11 mouse cellular contexts compared by ENCODE assay signal in the genomic region with DNA sequence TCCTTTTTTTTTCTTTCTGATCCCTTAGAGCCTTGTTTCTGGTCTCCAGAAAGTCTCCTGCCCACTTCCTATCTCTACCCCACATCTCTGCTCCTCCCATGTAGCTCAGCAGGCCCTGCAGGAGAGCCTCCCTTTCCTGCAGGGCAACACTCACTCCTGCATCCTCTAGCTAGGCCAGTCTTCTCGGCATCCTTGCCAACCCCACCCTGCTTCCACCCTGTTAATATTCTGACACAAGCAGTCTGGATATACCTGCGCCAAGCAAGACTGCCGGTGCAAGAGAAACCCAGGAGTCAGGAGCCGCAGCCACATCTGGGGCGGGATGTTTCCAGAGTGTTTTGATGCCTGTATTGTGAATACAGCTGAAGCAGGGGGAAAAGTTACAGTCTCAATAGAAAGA.
DNase-seq lines count a peak whose midpoint lies in the region; ATAC-seq lines count a peak whose summit lies in the region.
"Had no signal": no experiment of that assay in that cellular context is flagged by ENCODE, and none has a peak within 500 bp of the region (broad histone marks: within the 10 kb centered on the region; RNA-seq: fewer than 3 reads in every experiment).

No protein-coding gene starts in this region.

- ATAC-seq in frontal cortex, adult (ENCODE audit: low TSS enrichment): 0 out of 2 replicates have a peak, but pooled peaks have one; percentile 7
- ATAC-seq: liver, embryonic 12.5 days; midbrain, embryonic 16.5 days had no signal

- DNase-seq in frontal cortex, postnatal 36 days (ENCODE audit: low spot score in 2 of 2): no peak
- peak; percentile 31 for DNase-seq in urinary bladder, postnatal 14 days (ENCODE audit: low spot score)
- DNase-seq in urinary bladder, postnatal 10 days (ENCODE audit: low spot score): no peak
- DNase-seq in fibroblast of lung, adult 2 months (ENCODE audit: low read depth): peak; percentile 24
- no peak for DNase-seq in c-Kit-positive CD71-positive TER-119-positive erythroid progenitor cells, embryonic 14.5 days (ENCODE audit: low spot score)
- no peak for DNase-seq in adipocyte (ENCODE audit: low spot score)
- DNase-seq: cerebellum, adult 11-12 months; kidney, adult 2 months had no signal

Comparison
In these comparisons a context has a peak if more than half of its experiments do, and no peak if none do; other contexts are left out.
1. DNase-seq: peak in urinary bladder, postnatal 14 days (single experiment) and fibroblast of lung, adult 2 months (single experiment); none in frontal cortex, postnatal 36 days (0 of 2), urinary bladder, postnatal 10 days (single experiment), c-Kit-positive CD71-positive TER-119-positive erythroid progenitor cells, embryonic 14.5 days (single experiment) and adipocyte (single experiment).